Mouse (Mus musculus) bone marrow macrophage, adult 2 months (primary cell): Measurements from ENCODE around the gene Gphn.

Experiments used
- CTCF ChIP-seq: IDR thresholded peaks from 2 replicates; pipeline ENCODE4 v1.5.1; 2012; ENCODE audit warnings: low read depth, mild to moderate bottlenecking, low read length, moderate library complexity
- POLR2A ChIP-seq: IDR thresholded peaks from 2 replicates; pipeline ENCODE4 v1.6.1; 2012; ENCODE audit warnings: mild to moderate bottlenecking, low read depth, low read length, borderline replicate concordance

DNA sequence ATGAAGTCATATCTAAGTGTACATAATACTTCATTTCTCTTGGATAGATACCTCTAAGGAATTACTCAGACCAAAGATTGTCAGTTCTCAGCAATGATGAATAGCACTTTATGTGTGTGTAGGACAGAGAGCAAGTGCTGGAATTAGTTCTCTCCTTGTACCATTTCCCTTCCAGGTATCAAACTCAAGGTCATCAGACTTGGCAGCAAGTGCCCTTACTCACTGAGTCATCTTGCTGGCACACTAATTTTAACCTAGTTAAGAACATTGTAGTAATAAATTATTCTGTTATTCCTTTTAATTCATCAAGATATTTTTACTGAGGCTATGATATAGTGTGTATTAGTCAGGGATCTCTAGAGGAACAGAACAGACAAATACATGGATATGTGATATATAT, 88.9 kb downstream of the Gphn start:
- TF ChIP-seq CTCF (no peak), POLR2A (no peak)
